ENCODE assay signal across 29 mouse cellular contexts in the genomic region with DNA sequence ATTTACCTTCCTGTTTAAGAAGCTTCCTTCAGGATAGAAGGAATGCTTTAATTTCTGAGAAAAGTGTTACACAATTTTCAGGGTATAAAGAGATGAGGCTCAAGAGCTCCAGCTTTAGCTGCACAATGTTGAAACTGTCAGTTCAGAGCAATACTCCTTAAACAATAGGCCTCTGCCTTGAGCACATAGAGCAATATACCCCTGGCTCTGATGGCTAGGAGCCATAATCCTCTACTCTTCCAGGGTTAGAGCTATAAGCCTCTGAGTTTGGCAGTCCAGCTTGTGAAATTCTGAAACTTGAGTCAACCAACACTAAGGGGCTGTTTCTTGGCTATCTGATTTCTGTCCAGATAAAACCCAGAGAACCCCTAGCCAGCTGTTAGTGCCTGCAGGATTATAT.
"Had no signal": no experiment of that assay in that cellular context is flagged by ENCODE, and none has a peak within 500 bp of the region (broad histone marks: within the 10 kb centered on the region; RNA-seq: fewer than 3 reads in every experiment).

No protein-coding gene starts in this region.

- DNase-seq: cerebellum, adult 2 months; cerebellum, adult 8-10 months; cerebellum, adult 9-10 months; cerebellum, adult 9-11 months; cerebellum, postnatal 10 days; cerebellum, postnatal 14 days; cerebellum, postnatal 25 days; cerebellum, postnatal 36 days; embryo, embryonic 11 days; forebrain, postnatal 0 days; gastrocnemius, adult 2 months; gastrocnemius, postnatal 10 days; gastrocnemius, postnatal 14 days; gastrocnemius, postnatal 25 days; gastrocnemius, postnatal 36 days; heart, adult 11 months; heart, adult 18-20 months; heart, adult 2 months had no signal

- H3K4me2 ChIP-seq: embryonic facial prominence, embryonic 12.5 days; embryonic facial prominence, embryonic 13.5 days; embryonic facial prominence, embryonic 15.5 days; forebrain, embryonic 12.5 days; forebrain, embryonic 13.5 days; heart, embryonic 11.5 days had no signal

- H3K4me1 ChIP-seq: embryonic facial prominence, embryonic 12.5 days; embryonic facial prominence, embryonic 15.5 days; forebrain, embryonic 13.5 days; heart, embryonic 10.5 days had no signal

- H3K27ac ChIP-seq: embryonic facial prominence, embryonic 12.5 days; embryonic facial prominence, embryonic 13.5 days; embryonic facial prominence, embryonic 15.5 days; forebrain, embryonic 10.5 days; forebrain, embryonic 12.5 days; forebrain, embryonic 13.5 days; gastrocnemius, adult 2 months; heart, adult 2 months; heart, embryonic 10.5 days had no signal

- H3K9ac ChIP-seq: embryonic facial prominence, embryonic 12.5 days; embryonic facial prominence, embryonic 13.5 days; embryonic facial prominence, embryonic 15.5 days; forebrain, embryonic 12.5 days; forebrain, embryonic 13.5 days; forebrain, postnatal 0 days had no signal

- H3K9me3 ChIP-seq: embryonic facial prominence, embryonic 12.5 days; embryonic facial prominence, embryonic 13.5 days; embryonic facial prominence, embryonic 15.5 days; forebrain, embryonic 10.5 days; forebrain, embryonic 12.5 days; forebrain, embryonic 13.5 days; heart, embryonic 10.5 days had no signal

- ATAC-seq: forebrain, embryonic 13.5 days; forebrain, embryonic 14.5 days; forebrain, embryonic 16.5 days; forebrain, postnatal 0 days had no signal

- H3K27me3 ChIP-seq: embryonic facial prominence, embryonic 12.5 days; embryonic facial prominence, embryonic 13.5 days; embryonic facial prominence, embryonic 15.5 days; forebrain, embryonic 12.5 days; forebrain, embryonic 13.5 days had no signal

- H3K4me3 ChIP-seq: embryonic facial prominence, embryonic 12.5 days; embryonic facial prominence, embryonic 13.5 days; embryonic facial prominence, embryonic 15.5 days; erythroblast, embryonic 14.5 days; forebrain, embryonic 10.5 days; forebrain, embryonic 12.5 days; forebrain, embryonic 13.5 days; gastrocnemius, adult 2 months; heart, adult 2 months; heart, embryonic 10.5 days had no signal

- H3K36me3 ChIP-seq: embryonic facial prominence, embryonic 12.5 days; embryonic facial prominence, embryonic 13.5 days; embryonic facial prominence, embryonic 15.5 days; forebrain, embryonic 10.5 days; forebrain, embryonic 12.5 days; heart, embryonic 10.5 days had no signal
